Mouse (Mus musculus): ENCODE data around the gene Ccdc122. TPM values are rescaled to one million over a fixed set of nuclear protein-coding genes. Genes with fewer than 3 reads are reported as not detected.
"Not testable (repeated sequence)": the region's sequence is repeated elsewhere in the genome, so short reads cannot be mapped to it uniquely, and the experiment has no call there.

Ccdc122 gene
- total RNA-seq (2021), result 1 to 10 TPM in 1 of 2 experiments, under 1 TPM in 1; 0.96 to 1.4 TPM

GRCm38 (mm10) chr14:77036226-77037046 is at the start of gene Ccdc122, which contains the start of gene Lacc1:
Gene Ccdc122, plus strand, starts transcription at chr14:77036772.
Gene Lacc1, minus strand, starts transcription at chr14:77036904.
- intact Hi-C loops (cut with DNase I), result no loop called here
- DNase-seq, result peak; percentile 86 to 89

GRCm38 (mm10) chr14:76990351-76990750 is 46.2 kb upstream of the Ccdc122 start:
- DNase-seq; intact Hi-C loops (cut with DNase I): not testable (repeated sequence)

- DNase-seq, result no peak
- intact Hi-C loops (cut with DNase I), result loop anchor here (5.0 to 10.0 kb wide), 2 partner anchors 52 to 240 kb away; no protein-coding TSS in a partner anchor
These were observed 31.8 kb upstream of the Ccdc122 start for GRCm38 (mm10) chr14:77004740-77005139.

GRCm38 (mm10) chr14:77005566-77005965 is 31.0 kb upstream of the Ccdc122 start:
- no peak for DNase-seq
- intact Hi-C loops (cut with DNase I), result loop anchor here (5.0 to 10.0 kb wide), 2 partner anchors 53 to 241 kb away; no protein-coding TSS in a partner anchor

- DNase-seq, result peak; percentile 82 to 87
- intact Hi-C loops (cut with DNase I), result loop anchor here (1.0 to 10.0 kb wide), 4 partner anchors 56 to 505 kb away; no protein-coding TSS in a partner anchor
These were observed 28.3 kb upstream of the Ccdc122 start for GRCm38 (mm10) chr14:77008238-77008637.

GRCm38 (mm10) chr14:77011804-77012203 is 24.8 kb upstream of the Ccdc122 start:
- intact Hi-C loops (cut with DNase I), result loop anchor here (1.0 to 10.0 kb wide), 3 partner anchors 533 to 890 kb away; no protein-coding TSS in a partner anchor
- peak; percentile 71 to 83 for DNase-seq

GRCm38 (mm10) chr14:77016783-77017182 is 19.8 kb upstream of the Ccdc122 start:
- not testable (repeated sequence) for DNase-seq
- intact Hi-C loops (cut with DNase I), result loop anchor here (10.0 kb wide), 1 partner anchor 862 kb away; no protein-coding TSS in a partner anchor

GRCm38 (mm10) chr14:77017211-77017610 is 19.4 kb upstream of the Ccdc122 start:
- intact Hi-C loops (cut with DNase I), result loop anchor here (10.0 kb wide), 1 partner anchor 862 kb away; no protein-coding TSS in a partner anchor
- DNase-seq, result no peak

- intact Hi-C loops (cut with DNase I), result no loop called here
- DNase-seq, result no peak
These were observed 12.1 kb upstream of the Ccdc122 start for GRCm38 (mm10) chr14:77024499-77024898.

GRCm38 (mm10) chr14:77029319-77030054 is 7.1 kb upstream of the Ccdc122 start:
- DNase-seq, result no peak
- intact Hi-C loops (cut with DNase I), result no loop called here

GRCm38 (mm10) chr14:77030808-77031207 is 5.8 kb upstream of the Ccdc122 start:
- no peak for DNase-seq
- intact Hi-C loops (cut with DNase I), result no loop called here

- peak in 1 of 2 experiments; percentile 26 for DNase-seq
- intact Hi-C loops (cut with DNase I), result no loop called here
These were observed 4.1 kb upstream of the Ccdc122 start for GRCm38 (mm10) chr14:77032433-77032832.

GRCm38 (mm10) chr14:77033391-77033790 is 3.2 kb upstream of the Ccdc122 start:
- no peak for DNase-seq
- intact Hi-C loops (cut with DNase I), result no loop called here

- intact Hi-C loops (cut with DNase I), result no loop called here
- DNase-seq, result peak in 1 of 2 experiments; percentile 21
These were observed 2.2 kb upstream of the Ccdc122 start for GRCm38 (mm10) chr14:77034175-77034915.

GRCm38 (mm10) chr14:77034970-77035369 is 1.6 kb upstream of the Ccdc122 start:
- no peak for DNase-seq
- intact Hi-C loops (cut with DNase I), result no loop called here

GRCm38 (mm10) chr14:77037330-77037729 is 758 bp downstream of the Ccdc122 start:
- DNase-seq, result peak in 1 of 2 experiments; percentile 14
- intact Hi-C loops (cut with DNase I), result no loop called here

GRCm38 (mm10) chr14:77037832-77038425 is 1.4 kb downstream of the Ccdc122 start:
- DNase-seq, result no peak
- intact Hi-C loops (cut with DNase I), result no loop called here

GRCm38 (mm10) chr14:77053288-77053687 is 16.7 kb downstream of the Ccdc122 start:
- no peak for DNase-seq
- intact Hi-C loops (cut with DNase I), result loop anchor here (5.0 kb wide), 2 partner anchors 89 to 874 kb away; no protein-coding TSS in a partner anchor

- peak; percentile 4 to 6 for DNase-seq
- intact Hi-C loops (cut with DNase I), result no loop called here
These were observed 32.8 kb downstream of the Ccdc122 start for GRCm38 (mm10) chr14:77069361-77069760.

- DNase-seq, result no peak
- intact Hi-C loops (cut with DNase I), result no loop called here
These were observed 44.7 kb downstream of the Ccdc122 start for GRCm38 (mm10) chr14:77081248-77081647.
